Mouse (Mus musculus) liver, postnatal 0 days (tissue): Measurements from ENCODE around the gene 0610040J01Rik. TPM values are rescaled to one million over a fixed set of nuclear protein-coding genes. Genes with fewer than 3 reads are reported as not detected.
"Not testable (repeated sequence)": the region's sequence is repeated elsewhere in the genome, so short reads cannot be mapped to it uniquely, and the experiment has no call there.

Experiments used
- ATAC-seq: fragments of 200-750 bp; cut with Nextera tagmentation; 2 replicates; pipeline ENCODE4 v1.8.0; 2017; ENCODE audit warnings: mild to moderate bottlenecking, moderate library complexity
- DNase-seq: peaks from one replicate; pipeline ENCODE4 v3.0.0-alpha.2; 2016
- H3K27ac ChIP-seq: fragments of 300-500 bp; sonication (generic); 2 replicates; pipeline ENCODE4 v1.5.1; 2014; ENCODE audit warnings: antibody characterized with exemption, moderate library complexity, mild to moderate bottlenecking, low read depth
- H3K27me3 ChIP-seq: fragments of 300-500 bp; sonication (generic); 2 replicates; pipeline ENCODE4 v1.6.1; 2014; ENCODE audit warnings: low read length, control low read depth, mixed read lengths; ENCODE audit not compliant: insufficient read depth
- H3K36me3 ChIP-seq: fragments of 300-500 bp; sonication (generic); replicated peaks from 2 replicates; pipeline ENCODE4 v1.6.1; 2014; ENCODE audit warnings: mild to moderate bottlenecking, control low read depth, low read length, moderate library complexity, mixed read lengths; ENCODE audit not compliant: insufficient read depth
- H3K4me1 ChIP-seq: fragments of 300-500 bp; sonication (generic); 2 replicates; pipeline ENCODE4 v1.6.1; 2014; ENCODE audit warnings: antibody characterized with exemption, mild to moderate bottlenecking, control low read depth; ENCODE audit not compliant: insufficient read depth
- H3K4me2 ChIP-seq: fragments of 300-500 bp; sonication (generic); 2 replicates; pipeline ENCODE4 v1.6.1; 2014; ENCODE audit warnings: low read depth, mild to moderate bottlenecking, low read length, moderate library complexity, mixed read lengths
- H3K4me3 ChIP-seq: fragments of 300-500 bp; sonication (generic); 2 replicates; pipeline ENCODE4 v1.5.1; 2014; ENCODE audit warnings: low read depth, low read length
- H3K9ac ChIP-seq: fragments of 300-500 bp; sonication (generic); replicated peaks from 2 replicates; pipeline ENCODE4 v1.6.1; 2014; ENCODE audit warnings: mild to moderate bottlenecking, moderate library complexity
- H3K9me3 ChIP-seq: fragments of 300-500 bp; sonication (generic); 2 replicates; pipeline ENCODE4 v1.6.1; 2016; ENCODE audit warnings: mild to moderate bottlenecking, control low read depth, low read length, mixed read lengths
- CTCF ChIP-seq: sonication (generic); IDR thresholded peaks from 2 replicates; pipeline ENCODE4 v1.5.1; 2016; ENCODE audit warnings: antibody characterized with exemption, low read depth
- EP300 ChIP-seq: IDR thresholded peaks from 2 replicates; pipeline ENCODE4 v1.6.1; 2016; ENCODE audit warnings: antibody characterized with exemption, low read depth, mild to moderate bottlenecking
- WGBS: fragments of 180-500 bp; shearing (Covaris S2); extraction: QIAGEN DNeasy Blood & Tissue Kit; methylation state at CpG from one replicate; pipeline ENCODE4 v1.1.7; 2014; ENCODE audit not compliant: insufficient replicate concordance; 5-methylcytosine and 5-hydroxymethylcytosine counted together
- polyA plus RNA-seq: library from polyadenylated mRNA; unstranded; fragments of >200 nt; fragmentation: Nextera tagmentation; extraction: Ambion mirVana; gene quantifications from 2 replicates; pipeline ENCODE4 v1.2.1, GENCODE M21; 2015

The 0610040J01Rik gene
- polyA plus RNA-seq, 1 experiment from 2014 or later, result 31.7 TPM

DNA sequence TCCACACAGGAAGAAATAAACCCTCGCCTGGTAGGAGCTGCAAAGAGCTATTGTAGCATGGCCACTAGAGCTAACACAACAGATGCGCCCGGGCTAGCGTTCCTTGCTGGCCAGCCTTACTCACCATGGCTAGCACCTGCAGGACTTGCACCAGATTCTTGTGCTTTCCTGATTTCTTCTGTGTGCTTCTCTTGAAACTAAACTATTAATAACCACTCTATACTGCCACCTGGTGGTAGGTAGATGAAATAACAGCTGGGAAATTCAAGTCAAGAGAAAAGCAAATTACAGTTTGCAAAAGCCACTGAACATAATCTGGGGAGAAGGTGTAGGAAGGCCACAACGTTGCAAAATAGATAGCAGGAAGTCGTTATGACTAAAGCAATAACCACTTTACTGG lies 74.5 kb downstream of the 0610040J01Rik start:
- 31% methylated on average over 6 of the region's 6 CpGs for WGBS
- no peaks in the 10 kb centered on the region for H3K27me3 ChIP-seq

DNA sequence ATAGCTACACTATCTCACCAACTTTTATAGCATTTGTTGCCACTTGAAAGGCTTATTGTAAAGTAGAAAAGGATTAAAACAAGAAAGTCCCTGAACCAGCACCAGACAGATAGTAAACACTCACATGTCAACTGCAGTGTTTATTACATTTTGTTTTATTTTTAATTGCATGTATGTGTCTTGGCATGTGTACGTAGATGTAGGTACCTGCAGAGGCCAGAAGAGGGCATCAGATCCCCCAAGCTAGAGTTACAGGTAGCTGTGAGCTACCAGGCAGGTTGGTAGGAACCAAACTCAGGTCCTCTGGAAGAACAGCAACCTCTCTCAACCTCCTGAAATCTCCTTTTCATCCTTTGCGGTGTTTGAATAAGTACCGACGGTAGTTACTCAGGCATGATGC lies 74.9 kb downstream of the 0610040J01Rik start:
- DNase-seq (no peak), ATAC-seq (no peak)
- Histone ChIP-seq H3K4me3 (no peak overlapping the region), H3K27me3 (no peaks in the 10 kb centered on the region), H3K4me2 (no peak overlapping the region), H3K36me3 (0 out of 2 replicates have a peak, but pooled peaks cover 2% of the 10 kb centered on the region), H3K27ac (no peak overlapping the region), H3K4me1 (no peaks in the 10 kb centered on the region), H3K9me3 (no peaks in the 10 kb centered on the region), H3K9ac (no peak overlapping the region)
- TF ChIP-seq CTCF (peak; percentile 29; the same call in 1 of the 2 replicates), EP300 (peak; percentile 47; the same call in 1 of the 2 replicates)
- WGBS, result 92% methylated on average over 4 of the region's 4 CpGs

More for the DNA sequence above, 74.5 kb downstream of the 0610040J01Rik start:
- H3K4me2 ChIP-seq, result no peak overlapping the region
- H3K4me3 ChIP-seq, result no peak overlapping the region
- 0 out of 2 replicates have a peak, but pooled peaks cover 2% of the 10 kb centered on the region for H3K36me3 ChIP-seq
- TF ChIP-seq EP300, result no peak; the same call in 1 of the 2 replicates
- TF ChIP-seq CTCF, result peak; percentile 78
- no peaks in the 10 kb centered on the region for H3K9me3 ChIP-seq
- H3K4me1 ChIP-seq, result no peaks in the 10 kb centered on the region
- DNase-seq, result no peak
- no peak overlapping the region for H3K27ac ChIP-seq
- H3K9ac ChIP-seq, result no peak overlapping the region
- ATAC-seq, result peak; percentile 40

DNA sequence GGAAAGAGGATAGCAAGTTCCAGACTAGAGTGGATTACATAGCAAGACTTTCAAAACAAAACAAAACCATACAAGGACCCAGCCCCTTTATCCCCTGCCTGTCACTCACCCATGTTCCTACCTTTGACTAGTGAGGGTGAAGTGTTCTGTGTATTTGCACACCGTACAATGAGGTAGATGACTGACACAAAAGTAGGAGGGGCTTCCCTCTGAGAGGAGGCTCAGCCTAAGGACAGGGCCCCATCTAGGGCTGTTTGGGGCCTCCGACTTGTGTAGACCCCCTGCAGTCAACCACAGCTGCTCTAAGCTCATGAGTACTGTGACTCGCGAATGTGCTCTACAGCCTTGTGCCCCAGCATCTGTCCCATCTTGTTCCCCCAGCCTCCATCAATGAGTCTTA lies 79.1 kb downstream of the 0610040J01Rik start:
- DNase-seq, result no peak
- no peak overlapping the region for H3K27ac ChIP-seq

DNA sequence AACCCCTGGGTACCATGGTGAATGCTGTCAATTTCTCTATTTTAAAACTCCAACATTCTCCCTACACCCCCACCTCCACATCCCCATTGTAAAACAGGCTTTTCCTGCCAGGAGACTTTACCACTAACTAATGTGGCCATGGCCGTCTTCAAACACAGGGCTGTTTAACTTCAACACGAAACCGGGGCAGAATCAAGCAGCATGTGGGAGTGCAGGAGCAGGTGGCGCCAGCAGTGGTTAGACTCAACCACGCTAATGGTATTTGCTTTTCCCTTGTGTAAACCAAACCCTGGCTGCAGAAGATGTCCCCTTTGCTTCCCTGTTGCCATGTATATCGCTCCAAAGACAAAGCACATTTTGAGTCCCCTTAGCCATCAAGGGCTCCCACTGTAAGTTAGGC lies 79.7 kb downstream of the 0610040J01Rik start:
- H3K27me3 ChIP-seq, result no peaks in the 10 kb centered on the region
- no peak overlapping the region for H3K4me3 ChIP-seq
- no peak overlapping the region for H3K9ac ChIP-seq
- DNase-seq (no peak), ATAC-seq (peak; percentile 47; the same call in 1 of the 2 replicates)
- H3K36me3 ChIP-seq, result 0 out of 2 replicates have a peak, but pooled peaks cover 2% of the 10 kb centered on the region
- no peak overlapping the region for H3K27ac ChIP-seq
- TF ChIP-seq EP300 (no peak), CTCF (no peak)
- no peaks in the 10 kb centered on the region for H3K9me3 ChIP-seq
- no peak overlapping the region for H3K4me2 ChIP-seq
- H3K4me1 ChIP-seq, result peaks cover 8% of the 10 kb centered on the region
- WGBS, result 60% methylated on average over 6 of the region's 6 CpGs

More for the DNA sequence above, 79.1 kb downstream of the 0610040J01Rik start:
- H3K9ac ChIP-seq, result no peak overlapping the region
- H3K4me1 ChIP-seq, result peaks cover 8% of the 10 kb centered on the region
- H3K27me3 ChIP-seq, result no peaks in the 10 kb centered on the region
- no peaks in the 10 kb centered on the region for H3K9me3 ChIP-seq
- ATAC-seq, result no peak
- 74% methylated on average over 4 of the region's 4 CpGs for WGBS
- no peak overlapping the region for H3K4me2 ChIP-seq
- TF ChIP-seq CTCF, result no peak
- no peak for TF ChIP-seq EP300
- H3K4me3 ChIP-seq, result no peak overlapping the region
- 0 out of 2 replicates have a peak, but pooled peaks cover 2% of the 10 kb centered on the region for H3K36me3 ChIP-seq

DNA sequence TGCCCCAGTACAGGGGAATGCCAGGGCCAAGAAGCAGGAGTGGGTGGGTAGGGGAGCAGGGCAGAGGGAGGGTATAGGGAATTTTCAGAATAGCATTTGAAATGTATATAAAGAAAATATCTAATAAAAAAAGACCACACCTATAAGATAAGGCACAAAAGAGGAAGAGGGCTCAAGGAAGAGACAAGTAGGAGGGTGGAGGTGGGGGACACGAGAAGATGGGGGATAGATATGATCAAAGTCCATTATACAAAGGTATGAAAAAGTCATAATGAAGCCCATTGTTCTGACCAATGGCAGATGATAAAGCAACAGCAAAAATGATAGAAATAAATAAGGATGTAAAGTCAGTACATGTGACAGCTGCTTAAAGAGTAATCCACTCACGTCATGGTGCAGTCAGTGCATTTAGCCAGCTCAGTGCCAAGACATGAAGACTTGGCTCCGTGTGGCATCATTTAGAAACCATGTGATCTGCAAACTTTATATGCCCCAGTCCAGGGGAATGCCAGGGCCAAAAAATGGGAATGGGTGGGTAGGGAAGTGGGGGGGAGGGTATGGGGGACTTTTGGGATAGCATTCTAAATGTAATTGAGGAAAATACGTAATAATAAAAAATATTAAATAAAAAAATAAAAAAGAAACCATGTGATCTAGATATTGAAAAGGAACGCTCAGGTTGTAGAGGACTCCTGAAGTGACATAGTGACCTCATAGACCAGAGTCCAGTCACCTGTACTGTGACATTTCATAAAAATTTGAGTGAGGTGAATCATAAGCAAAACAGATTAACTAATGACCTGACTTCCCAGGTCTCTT lies 85.0 kb downstream of the 0610040J01Rik start:
- 75% methylated on average over 5 of the region's 5 CpGs for WGBS
- not testable (repeated sequence) for H3K36me3 ChIP-seq, H3K27me3 ChIP-seq, DNase-seq, H3K4me3 ChIP-seq, H3K4me1 ChIP-seq, H3K4me2 ChIP-seq, H3K9ac ChIP-seq, H3K9me3 ChIP-seq, H3K27ac ChIP-seq
- ATAC-seq, result peak; percentile 53

DNA sequence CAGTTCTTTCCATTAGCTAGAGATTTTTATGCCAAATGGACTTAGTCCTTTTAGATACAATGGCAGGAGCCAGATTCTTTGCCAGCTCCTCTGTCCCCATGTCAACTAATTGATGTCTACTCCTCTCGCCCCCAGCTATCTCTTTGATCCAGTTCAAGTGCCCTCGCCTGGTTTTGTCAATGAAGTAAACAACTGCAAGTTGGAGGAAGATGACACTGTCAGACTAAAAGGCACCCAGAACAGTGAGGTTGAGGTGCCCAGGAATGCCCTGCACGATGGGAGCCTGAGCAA lies 85.6 kb downstream of the 0610040J01Rik start:
- no peaks in the 10 kb centered on the region for H3K9me3 ChIP-seq
- WGBS, result 73% methylated on average over 3 of the region's 3 CpGs
- peaks cover 6% of the 10 kb centered on the region; the same call in 1 of the 2 replicates for H3K36me3 ChIP-seq
- ATAC-seq (no peak; the same call in 1 of the 2 replicates), DNase-seq (no peak)
- H3K27me3 ChIP-seq, result no peaks in the 10 kb centered on the region
- no peak overlapping the region for H3K9ac ChIP-seq
- no peak overlapping the region for H3K27ac ChIP-seq
- H3K4me2 ChIP-seq, result no peak overlapping the region
- no peak overlapping the region for H3K4me3 ChIP-seq
- TF ChIP-seq CTCF, result no peak
- TF ChIP-seq EP300, result no peak
- H3K4me1 ChIP-seq, result peaks cover 4% of the 10 kb centered on the region
